Mouse (Mus musculus) cerebellum, postnatal 14 days (tissue): ENCODE results near the gene Mrgprh.
"Not testable (repeated sequence)": the region's sequence is repeated elsewhere in the genome, so short reads cannot be mapped to it uniquely, and the experiment has no call there.

Source experiments
- DNase-seq, 2 experiments: peaks; one replicate each; pipeline ENCODE4 v3.0.0; 2021; ENCODE audit warnings: mixed read lengths in 2 of 2

The Mrgprh gene

DNA sequence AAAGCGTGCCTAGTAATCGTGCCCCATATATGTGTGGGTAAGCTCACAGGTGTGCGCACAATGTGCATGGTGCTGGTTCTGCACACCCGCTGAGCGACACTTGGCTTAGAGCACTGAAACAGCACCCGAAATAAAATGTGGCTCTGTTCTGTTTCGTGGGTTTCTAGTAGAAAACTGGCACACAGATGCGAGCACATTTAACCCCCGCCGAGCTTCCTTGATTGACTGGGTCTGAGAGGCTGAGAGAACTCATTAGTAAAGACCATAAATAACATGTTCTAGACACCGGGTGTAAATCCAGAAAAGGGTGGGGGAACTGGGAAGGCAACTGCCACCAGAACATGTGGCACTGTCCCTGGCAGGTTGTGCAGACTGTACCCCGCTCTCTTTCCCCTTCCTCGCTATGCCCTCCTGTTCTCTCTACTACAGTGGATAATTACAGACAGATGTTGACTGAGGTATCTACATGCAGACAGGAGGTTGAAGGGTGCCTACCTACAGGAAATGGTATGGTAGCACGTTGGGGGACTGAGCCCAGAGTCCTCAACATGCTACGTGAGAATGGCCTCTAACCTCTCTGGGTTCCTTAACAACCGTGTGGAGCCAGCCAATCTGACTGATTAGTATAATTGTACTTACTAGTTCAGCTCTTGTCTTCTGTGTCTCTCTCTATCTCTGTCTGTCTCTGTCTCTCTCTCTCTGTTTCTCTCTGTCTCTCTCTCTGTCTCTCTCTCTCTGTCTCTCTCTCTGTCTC is 3.4 kb upstream of the Mrgprh start:
- peak; percentile 30 to 44 for DNase-seq

- peak; percentile 87 to 90 for DNase-seq
These were observed 4.3 kb downstream of the Mrgprh start for GRCm38 (mm10) chr17:12880178-12880577.

DNA sequence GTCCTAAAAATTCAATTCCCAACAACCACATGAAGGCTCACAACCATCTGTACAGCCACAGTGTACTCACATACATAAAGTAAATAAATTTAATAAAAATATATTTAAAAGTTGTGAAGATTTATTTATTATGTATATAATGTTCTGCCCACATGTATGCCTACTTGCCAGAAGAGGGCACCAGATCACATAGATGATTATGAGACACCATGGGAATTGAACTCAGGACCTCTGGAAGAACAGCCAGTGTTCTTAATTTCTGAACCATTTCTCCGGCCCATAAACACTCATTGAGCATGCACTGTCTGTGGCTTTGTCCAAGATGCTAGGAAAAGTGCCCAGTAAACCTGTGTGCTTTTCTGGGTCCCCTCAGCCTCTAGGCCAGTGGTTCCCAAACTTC is 5.4 kb downstream of the Mrgprh start:
- no peak for DNase-seq

DNA sequence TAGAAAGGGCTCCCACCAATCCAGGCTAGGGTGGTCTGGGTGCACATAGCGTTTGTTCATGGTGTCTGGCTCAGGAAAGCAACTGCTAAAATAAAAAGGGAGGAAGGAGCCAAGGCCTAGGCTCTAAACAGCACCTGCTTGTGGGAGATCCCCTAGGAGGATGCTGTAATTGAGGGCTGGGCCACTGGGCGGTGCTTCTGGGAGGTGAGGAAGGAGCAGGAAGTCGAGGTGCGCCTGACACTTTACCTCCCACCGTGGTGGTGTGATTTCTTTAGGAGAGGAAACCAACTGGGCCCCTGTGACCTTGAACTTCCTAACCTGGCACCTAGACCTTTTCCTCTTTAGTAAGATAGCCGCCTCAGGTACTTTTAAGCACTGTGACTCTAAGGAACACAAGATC is 10.8 kb downstream of the Mrgprh start:
- no peak for DNase-seq

GRCm38 (mm10) chr17:12887021-12887775 is 11.4 kb downstream of the Mrgprh start:
- no peak for DNase-seq

DNA sequence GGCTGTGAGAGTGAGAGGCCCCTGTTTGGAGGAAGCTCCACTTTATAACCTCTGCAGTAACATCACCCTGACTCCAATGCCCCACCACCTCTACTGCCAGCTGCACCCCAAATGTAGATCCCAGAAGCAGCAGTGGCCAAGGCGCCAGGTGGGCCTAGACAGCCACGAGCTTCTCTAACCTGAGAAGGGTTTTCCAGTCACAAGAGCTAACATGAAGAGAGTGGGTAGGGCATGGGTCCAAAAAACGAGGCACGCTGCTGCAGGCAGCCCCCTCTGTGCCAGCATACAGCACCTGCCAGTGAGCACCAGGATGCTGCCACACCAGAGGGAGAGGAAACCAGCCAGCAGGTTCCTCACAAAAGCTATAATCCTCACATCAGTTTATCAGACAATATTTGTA is 15.2 kb downstream of the Mrgprh start:
- peak; percentile 67 to 77 for DNase-seq

DNA sequence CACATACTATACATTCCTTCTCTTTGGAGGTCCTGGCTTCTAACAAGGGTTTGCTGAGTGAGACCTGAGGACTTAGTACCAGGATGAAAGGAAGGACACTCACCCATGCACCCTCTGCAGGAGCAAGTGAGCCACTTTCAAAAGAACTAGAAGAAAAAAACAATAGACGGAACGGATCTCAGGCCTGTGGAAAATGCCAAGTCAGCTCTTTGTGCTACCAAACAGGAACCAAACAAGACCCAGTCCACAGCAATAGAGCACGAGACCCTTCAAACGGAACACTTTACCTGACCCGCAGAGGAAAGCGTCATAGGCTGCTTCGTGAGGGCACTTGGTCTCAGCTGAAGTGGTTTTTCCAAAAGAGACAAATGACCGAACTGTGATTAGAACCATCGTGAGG is 16.2 kb downstream of the Mrgprh start:
- no peak for DNase-seq

- DNase-seq = no peak
These were observed 21.8 kb downstream of the Mrgprh start for GRCm38 (mm10) chr17:12897674-12898073.

DNA sequence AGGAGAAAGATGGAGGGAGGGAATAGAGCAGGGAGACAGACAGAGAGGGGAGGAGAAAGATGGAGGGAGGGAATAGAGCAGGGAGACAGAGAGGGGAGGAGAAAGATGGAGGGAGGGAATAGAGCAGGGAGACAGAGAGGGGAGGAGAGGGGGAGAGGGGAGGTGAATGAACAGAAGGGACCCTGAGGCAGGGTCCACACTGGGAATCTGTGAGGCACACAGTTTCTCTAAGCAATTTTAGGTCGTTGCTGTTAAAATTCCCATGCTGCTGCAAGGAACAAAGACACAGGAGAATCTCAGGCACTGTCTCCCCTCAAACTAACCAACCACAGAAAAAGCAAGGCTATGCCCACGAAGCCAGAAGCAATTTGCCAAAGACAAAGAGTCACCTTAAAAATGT is 22.8 kb downstream of the Mrgprh start:
- not testable (repeated sequence) for DNase-seq

DNA sequence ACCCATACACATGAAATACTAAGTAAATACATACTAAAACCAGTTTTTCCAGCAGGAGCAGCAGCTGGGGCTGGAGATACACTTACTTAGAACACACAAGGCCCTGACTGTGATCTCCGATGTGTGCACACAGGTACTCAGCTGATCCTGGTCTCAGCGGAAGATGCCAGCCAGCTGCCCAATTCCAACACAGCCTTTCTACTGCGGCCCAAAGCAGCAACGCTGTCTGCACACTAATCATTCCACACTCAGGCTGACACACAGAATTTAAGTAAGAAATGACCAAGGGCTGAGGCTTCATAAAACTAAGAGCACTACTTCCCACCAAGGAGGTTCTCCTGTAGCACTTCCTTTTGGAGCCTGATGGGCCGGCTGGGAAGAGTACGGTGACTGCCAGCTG is 26.5 kb downstream of the Mrgprh start:
- no peak for DNase-seq

DNA sequence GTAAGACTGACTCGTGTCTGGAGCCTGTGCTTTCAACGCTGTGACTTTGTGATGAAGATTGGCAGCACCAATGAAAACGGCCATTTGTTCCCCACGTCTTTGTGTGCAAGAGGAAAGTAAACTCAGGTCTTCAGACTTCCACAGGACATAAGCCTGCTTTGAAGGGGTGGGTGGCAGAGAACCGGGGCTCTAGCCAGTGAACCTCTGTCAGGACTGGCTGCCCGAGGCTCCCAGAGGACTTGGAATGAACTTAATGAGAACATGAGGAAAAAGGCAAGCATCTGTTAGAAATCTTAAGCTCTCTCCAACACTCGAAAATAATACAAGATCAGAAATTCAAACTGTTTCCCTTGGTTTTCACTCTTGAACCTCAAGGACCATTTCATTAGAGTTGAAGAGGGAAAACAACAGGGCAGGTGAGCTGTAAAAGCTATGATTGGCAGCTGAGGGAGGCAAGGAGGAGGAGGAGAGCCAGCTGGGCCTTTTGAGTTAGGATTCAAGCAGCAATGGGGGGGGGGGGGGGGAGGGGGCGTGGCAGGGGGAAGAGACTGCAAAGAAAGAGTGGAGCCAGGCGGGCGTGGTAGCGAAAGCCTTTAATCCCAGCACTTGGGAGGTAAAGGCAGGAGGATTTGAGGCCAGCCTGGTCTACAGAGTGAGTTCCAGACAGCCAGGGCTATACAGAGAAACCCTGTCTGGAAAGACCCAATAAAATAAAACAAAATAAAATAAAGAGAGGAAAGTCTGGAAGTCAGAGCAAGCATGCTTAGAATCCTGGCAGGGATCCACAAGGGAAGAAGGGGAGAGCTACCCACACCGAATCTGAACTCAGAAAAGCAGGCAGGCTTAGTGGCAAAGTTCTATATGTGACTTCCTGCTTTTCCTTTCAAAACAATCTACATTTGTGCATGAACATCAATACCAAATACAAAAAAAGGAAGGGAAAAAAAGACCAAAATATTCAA is 27.8 kb downstream of the Mrgprh start:
- no peak for DNase-seq

GRCm38 (mm10) chr17:12904349-12904748 is 28.5 kb downstream of the Mrgprh start:
- DNase-seq = no peak

DNA sequence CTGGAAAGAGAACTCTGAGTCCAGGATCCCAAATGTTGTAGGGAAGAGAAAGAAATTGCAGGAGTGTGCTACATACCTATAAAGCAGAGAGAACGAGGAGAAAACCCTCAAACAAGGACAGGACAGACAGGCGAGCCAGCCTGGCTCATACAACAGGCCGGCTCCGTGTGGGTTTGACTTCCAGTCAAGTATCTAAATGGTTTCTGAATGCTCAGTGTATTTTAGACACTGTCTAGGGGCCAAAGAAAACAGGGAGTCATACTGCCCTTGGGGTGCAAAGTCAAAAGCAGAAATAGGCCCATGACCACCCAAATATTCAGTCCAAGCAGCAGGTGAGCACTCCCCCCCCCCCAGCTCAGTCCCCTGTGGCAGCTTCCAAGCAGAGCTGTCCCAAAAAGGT is 30.0 kb downstream of the Mrgprh start:
- DNase-seq = no peak

- DNase-seq = no peak
These were observed 30.6 kb downstream of the Mrgprh start for GRCm38 (mm10) chr17:12906436-12906835.

DNA sequence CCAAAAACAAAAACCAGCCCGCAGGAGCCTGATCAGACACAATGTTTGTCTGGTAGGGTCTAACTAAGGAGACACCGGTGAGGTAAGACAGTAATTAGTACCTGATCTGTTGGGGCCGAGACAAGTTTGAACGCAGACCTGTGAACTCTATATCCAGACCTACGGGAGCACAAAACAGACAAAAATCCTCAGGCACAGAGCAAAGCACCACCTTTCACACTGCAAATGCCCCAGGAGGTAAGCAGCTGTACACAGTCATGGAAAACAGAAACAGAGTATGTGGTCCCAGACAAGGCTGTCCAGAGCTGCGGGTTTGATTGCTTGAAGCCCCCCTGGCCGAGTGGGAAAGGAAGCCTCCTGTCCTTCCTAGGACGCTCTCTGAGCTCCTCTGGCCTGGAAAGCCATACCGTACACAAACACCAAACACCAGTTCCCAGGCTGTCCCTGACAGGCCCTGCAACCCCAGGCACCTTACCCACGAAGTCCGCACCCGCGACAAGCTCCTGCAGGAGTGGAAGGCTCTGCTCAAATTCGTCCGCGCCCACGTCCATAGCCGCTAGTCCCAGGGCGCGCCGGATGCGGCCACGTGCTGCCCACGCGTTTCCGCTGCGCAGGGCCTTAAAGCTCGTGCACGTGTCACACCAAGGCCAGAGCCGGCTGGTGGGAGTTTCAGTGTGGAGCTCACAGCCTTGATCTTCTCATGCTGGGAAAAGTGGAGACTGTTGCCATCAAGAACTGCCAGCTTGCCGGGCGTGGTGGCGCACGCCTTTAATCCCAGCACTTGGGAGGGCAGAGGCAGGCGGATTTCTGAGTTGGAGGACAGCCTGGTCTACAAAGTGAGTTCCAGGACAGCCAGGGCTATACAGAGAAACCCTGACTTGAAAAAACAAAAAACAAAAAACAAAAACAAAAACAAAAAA is 33.8 kb downstream of the Mrgprh start, which contains the start of gene Pnldc1:
Gene Pnldc1 (minus strand): TSS at position 870 of the 920 bp plus-strand sequence.
- no peak for DNase-seq

DNA sequence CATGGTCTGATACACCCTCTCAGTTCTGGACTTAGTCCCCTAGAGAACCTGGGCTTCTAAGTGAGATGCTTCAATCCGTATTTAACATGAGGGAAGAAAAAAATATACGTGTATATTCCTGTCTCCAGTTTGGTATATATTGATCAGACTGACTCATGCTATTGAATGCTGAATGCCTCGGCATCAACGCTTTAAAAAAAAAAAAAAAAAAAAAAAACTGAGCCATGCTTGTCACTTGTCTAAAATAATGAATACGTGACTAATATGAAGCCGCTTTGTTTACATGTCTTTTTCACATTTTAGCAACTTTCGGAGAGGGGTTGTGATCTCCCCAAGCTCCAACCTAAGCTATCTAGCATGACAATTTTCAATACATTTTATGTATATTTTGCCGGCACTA is 34.6 kb downstream of the Mrgprh start:
- DNase-seq = no peak

DNA sequence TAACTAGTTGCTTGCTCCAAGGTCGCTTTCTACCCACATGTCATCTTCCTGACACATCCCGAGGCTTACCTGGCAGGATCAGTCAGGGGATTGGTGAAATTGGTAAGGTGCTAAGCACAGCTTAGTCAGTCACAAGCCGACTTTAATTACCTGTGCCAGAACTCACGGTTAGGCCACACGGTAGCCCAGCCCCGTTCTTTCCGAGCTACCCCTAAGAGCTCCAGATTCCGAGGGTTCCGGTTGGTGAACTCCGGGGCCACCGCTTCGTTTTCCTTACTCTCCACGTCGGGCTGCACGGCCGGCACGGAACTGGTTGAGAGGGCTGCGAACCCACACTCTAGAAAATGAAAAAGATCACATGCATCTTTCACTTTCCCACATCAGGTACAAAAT is 39.6 kb downstream of the Mrgprh start, which contains the start of gene Tcp1:
Gene Tcp1 (plus strand): TSS at position 214 of the 393 bp plus-strand sequence.
- DNase-seq = peak; percentile 47 to 49

DNA sequence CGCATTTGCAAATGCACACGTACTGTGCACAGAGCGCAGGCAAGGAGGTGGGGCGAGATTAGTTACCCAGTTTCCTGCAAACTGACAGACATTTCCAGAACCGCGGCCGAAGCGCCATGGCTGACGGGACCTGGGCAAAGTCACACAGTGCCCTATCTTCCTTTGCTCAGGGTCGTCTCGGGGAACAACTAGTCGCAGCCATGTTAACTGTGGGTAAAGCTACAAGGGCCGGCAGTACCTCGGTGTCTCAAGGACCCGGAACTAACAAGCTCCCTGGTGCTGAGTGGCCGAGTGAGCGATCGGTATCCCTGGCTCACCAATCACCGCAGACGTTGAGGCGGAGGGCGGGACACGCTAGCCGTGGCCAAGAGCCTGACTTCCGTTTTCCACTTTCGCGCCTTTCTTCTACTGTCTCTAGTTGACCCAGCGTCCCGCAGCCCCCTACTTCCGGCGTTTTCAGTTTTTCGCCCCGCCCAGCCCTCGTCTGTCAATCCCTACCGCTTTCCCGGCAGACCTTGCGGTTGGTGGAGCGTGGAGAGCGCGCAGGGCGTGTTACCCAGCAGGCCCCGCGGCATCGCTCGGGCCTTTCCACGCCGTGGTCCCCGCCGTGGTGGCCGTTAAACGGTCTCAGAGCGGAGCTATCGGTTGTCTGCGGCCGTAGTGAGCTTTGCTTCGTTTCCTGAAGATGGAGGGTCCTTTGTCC is 40.2 kb downstream of the Mrgprh start, which contains the start of gene Mrpl18:
Gene Mrpl18 (minus strand): TSS at position 465 of the 703 bp plus-strand sequence.
- DNase-seq = peak; percentile 98 to 99

GRCm38 (mm10) chr17:12916588-12917380 is 41.0 kb downstream of the Mrgprh start:
- DNase-seq = peak in 1 of 2 experiments; percentile 64

DNA sequence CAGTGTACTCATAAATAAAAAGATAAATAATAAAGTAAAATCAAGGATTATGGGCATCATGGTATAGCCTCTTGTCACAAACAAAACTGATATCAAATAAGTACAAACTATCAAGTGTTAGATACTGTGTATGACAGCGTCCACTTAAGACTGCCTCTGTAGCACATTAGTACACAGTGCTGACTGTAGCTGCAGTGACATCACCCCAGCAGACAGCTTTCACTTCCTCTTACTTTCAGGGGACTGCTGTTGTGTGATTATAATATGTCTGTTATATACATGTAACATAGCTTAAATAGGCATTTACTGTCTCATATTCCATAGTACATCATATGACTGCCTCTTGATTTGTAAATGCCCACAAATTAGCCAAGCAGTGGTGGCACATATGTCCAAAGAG is 45.2 kb downstream of the Mrgprh start:
- DNase-seq = no peak
